Mouse (Mus musculus): ENCODE results near the gene Dnmt3l.

DNA sequence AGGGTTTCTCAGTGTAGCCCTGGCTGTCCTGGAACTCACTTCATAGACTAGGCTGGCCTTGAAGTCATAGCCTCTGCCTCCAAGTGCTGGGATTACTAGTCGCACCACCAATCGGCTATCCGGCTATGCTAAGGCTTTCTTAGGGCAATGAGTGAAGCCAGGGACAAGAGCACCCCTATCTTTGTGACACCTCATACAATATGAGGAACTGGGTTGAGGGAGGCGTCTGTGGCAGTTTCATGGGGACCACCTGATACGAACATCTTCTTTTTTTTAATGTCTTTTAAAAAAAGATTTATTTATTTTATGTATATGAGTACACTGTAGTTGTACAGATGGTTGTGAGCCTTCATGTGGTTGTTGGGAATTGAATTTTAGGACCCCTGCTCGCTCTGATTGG lies 44.0 kb downstream of the Dnmt3l start:
- TF ChIP-seq EP300 (IDR thresholded peaks at IDR 0.05) (no peak), CTCF (IDR thresholded peaks at IDR 0.05) (no peak)
